Mouse (Mus musculus): ENCODE results near the gene Olfr1493-ps1.

Olfr1493-ps1 gene

DNA sequence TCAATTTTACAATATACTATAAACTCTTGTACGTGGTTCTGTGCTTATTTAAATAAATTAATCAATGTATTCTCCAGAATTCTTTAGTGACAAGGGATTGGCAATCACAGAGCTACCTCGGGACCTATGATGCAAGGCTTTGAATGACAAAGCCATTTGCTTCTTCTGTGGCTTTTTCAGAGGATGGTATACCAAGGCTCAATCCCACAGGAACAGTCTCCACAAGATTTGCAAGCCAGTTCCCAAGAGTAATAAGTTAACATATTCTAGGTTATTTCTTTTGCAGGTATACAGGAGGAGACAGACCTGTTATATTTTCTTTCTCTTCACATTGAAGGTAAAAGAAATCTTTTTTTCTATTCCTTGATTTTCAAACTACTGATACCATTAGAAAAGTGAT is at the start of gene Olfr1493-ps1:
Gene Olfr1493-ps1 (plus strand): TSS at position 301 of the 400 bp plus-strand sequence.
- no peak for DNase-seq (ENCODE audit: low spot score in 2 of 2)

DNA sequence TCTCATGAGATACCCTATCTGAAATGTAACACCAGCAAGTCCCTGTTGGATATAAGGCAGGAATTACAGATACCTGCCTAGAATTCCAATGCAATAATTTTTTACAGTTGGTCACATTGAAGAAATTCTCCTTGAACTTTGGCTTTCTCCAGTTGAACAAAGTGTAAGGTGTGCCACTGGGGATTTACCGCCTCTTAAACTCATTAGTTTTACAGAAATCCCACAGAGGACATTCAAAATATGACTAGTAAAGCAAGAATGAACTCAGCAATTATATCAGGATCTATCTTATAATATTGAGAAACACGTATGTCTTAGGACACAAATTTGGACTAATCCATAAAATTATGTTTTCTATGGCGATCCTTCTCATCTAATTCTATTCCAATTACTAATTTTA is 26.1 kb upstream of the Olfr1493-ps1 start, which contains the start of gene Olfr1491:
Gene Olfr1491 (plus strand): TSS at position 301 of the 400 bp plus-strand sequence.
- no peak for DNase-seq (ENCODE audit: low spot score in 2 of 2)

DNA sequence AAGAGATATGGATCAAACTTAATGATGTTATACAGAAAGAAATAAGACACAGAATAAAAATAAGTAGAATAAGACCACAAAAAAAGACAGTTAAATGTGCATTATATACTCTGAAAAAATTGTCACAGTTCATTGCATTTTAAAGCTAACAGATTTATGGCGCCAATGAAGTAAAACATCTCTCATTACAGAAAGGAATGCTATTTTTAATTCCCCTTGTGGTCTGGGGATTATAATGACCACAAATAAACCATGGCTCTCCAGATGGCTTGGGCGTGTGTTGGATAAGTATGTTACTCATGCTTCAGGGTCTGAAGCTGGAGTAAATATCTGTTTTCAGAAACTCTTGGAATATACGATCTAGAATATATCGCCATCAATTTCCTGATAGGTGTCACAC is 16.4 kb downstream of the Olfr1493-ps1 start, which contains the start of gene Olfr1494:
Gene Olfr1494 (plus strand): TSS at position 301 of the 400 bp plus-strand sequence.
- DNase-seq (ENCODE audit: low spot score in 2 of 2), result no peak

DNA sequence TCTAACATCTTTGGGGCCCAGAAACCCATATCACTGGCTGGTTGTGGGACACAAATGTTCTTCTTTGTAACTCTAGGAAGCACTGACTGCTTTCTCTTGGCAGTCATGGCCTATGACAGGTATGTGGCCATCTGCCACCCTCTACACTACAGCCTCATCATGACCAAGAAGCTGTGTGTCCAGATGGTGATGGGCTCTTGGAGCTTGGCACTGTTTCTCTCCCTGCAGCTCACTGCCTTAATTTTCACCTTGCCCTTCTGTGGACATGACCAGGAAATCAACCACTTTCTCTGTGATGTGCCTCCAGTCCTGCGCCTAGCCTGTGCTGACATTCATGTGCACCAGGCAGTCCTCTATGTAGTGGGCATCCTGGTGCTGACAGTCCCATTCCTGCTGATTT is 26.3 kb downstream of the Olfr1493-ps1 start:
- no peak for DNase-seq (ENCODE audit: low spot score in 2 of 2)

DNA sequence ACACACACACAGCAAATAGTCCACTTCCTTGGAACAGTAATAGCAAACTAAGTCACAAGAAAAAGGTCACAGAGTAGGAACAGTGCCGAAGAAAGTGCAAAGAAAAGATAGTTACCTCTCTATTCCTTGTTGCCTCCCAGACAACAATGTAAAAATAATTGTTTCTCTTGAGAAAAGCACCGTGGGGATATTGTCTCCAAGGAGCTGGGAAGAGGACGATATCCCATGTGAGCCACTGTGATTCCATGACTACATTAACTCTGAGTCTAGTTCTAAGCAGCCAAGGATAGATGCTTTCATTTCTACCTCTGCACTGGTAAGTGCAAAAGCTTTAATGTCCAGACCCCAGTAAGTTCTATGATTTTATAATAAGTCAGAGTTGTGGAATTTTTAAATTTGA is 41.2 kb downstream of the Olfr1493-ps1 start, which contains the start of gene Olfr1495:
Gene Olfr1495 (plus strand): TSS at position 301 of the 400 bp plus-strand sequence.
- no peak for DNase-seq (ENCODE audit: low spot score in 2 of 2)

DNA sequence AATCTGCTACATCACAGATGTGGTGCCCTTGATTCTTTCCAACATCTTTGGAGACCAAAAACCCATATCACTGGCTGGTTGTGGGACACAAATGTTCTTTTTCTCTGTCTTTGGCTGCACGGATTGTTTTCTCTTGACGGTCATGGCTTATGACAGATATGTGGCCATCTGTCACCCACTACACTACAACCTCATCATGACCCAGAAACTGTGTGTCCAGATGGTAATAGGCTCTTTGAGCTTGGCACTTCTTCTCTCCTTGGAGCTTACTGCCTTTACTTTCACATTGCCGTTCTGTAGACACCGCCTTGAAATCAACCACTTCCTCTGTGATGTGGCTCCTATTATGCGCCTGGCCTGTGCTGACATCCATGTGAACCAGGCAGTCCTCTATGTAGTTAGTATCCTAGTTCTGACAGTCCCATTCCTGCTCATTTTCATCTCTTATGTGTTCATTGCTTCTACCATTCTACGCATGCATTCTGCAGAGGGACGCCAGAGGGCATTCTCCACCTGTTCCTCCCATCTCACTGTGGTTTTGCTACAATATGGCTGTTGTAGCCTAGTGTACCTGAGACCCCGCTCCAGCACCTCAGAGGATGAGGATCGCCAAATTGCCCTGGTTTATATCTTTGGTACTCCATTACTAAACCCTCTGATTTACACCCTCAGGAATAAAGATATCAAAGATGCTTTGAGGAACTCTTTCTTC is 45.6 kb downstream of the Olfr1493-ps1 start:
- no peak for DNase-seq (ENCODE audit: low spot score in 2 of 2)

DNA sequence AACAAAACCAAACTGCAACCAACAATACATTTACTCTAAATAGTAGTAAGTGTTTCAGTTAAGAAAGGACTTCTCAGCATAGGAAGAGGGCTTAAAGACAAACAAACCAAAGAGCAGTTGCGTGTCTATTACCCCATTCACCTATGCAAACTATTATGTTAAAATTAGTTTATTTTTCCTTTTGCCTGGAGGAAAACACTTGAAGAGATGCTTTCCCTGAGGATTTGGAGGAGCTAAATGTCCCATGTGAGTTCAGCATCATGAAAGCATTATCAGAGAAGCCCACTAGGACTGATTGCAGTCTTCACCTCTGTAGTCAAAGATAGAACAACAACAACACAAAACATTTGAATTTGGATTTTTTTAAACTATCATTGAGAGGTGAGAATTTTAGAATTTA is 54.5 kb downstream of the Olfr1493-ps1 start, which contains the start of gene Olfr1496:
Gene Olfr1496 (plus strand): TSS at position 301 of the 400 bp plus-strand sequence.
- no peak for DNase-seq (ENCODE audit: low spot score in 2 of 2)

Measured in right cerebral cortex, adult 2 months (tissue).